Mouse (Mus musculus) regulatory T cell (primary cell): Measurements from ENCODE around the gene Uqcc1.

Source experiments
- in situ Hi-C: fragments of 300-600 bp; cut with MboI, MseI; formaldehyde crosslinking; loops from one replicate; pipeline ENCODE4 v1.15.1; 2025; ENCODE audit warnings: high pct_unique_total_duplicates

Uqcc1 gene

GRCm38 (mm10) chr2:155929531-155930442, at the start of gene Uqcc1:
TSS of gene Uqcc1 (minus strand) at chr2:155930310.
- in situ Hi-C loops, result no loop called here

- in situ Hi-C loops, result loop anchor here (5.0 kb wide), 1 partner anchor 708 kb away; no protein-coding TSS in a partner anchor
These were observed 49.4 kb upstream of the Uqcc1 start for GRCm38 (mm10) chr2:155979328-155979991.

DNA sequence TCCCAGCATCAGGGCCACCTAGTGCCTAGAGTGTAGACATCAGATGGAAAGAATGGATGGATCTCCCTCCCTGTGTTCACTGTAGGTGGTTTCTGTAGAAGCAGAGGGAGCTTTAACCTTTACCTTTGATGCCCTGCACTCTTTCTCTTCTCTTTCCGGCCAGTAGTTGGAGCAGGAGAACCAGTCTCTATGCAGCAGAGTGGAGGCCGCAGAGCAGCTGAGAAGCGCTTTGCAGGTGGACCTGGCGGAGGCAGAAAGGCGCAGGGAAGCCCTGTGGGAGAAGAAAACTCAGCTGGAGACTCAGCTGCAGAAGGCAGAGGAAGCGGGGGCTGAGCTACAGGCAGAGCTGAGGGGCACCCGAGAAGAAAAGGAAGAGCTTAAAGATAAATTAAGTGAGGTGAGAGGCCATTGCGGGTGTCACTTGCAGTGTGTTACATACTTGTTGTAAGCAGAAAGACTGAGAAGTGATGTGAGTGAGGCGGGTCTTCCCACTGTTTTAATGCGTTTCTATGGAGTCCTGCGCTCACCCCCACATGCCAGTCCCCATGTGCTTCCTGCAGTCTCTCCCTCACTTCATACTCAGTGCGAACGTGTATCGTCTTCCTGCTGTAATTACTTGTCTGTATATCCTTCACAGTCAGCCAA, 44.1 kb upstream of the Uqcc1 start:
- in situ Hi-C loops, result no loop called here

DNA sequence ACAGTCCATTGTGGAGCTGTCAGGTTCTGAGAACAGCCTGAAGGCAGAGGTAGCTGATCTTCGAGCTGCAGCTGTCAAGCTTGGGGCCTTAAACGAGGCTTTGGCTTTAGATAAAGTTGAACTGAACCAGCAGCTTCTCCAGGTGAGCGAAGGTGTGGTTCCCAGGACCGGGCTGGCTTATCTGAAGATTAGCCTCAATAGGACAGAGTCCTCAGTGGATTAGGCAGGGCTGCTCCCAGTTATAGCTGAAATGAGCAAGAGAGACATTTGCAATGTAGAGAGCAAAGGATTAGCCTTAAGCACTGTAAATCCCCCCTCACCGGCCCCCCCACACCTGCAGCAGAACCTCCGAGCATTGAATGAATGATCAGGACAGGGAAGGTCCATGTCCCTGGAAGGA, 43.2 kb upstream of the Uqcc1 start:
- in situ Hi-C loops, result no loop called here

- in situ Hi-C loops, result no loop called here
These were observed 32.9 kb upstream of the Uqcc1 start for GRCm38 (mm10) chr2:155962991-155963390.

GRCm38 (mm10) chr2:155961862-155962261, 31.8 kb upstream of the Uqcc1 start:
- in situ Hi-C loops, result no loop called here

GRCm38 (mm10) chr2:155959981-155960380, 29.9 kb upstream of the Uqcc1 start:
- in situ Hi-C loops, result no loop called here

GRCm38 (mm10) chr2:155956134-155957059, 26.3 kb upstream of the Uqcc1 start, which contains the start of gene Cep250:
TSS of gene Cep250 (plus strand) at chr2:155956458.
- in situ Hi-C loops, result no loop called here

- in situ Hi-C loops, result no loop called here
These were observed 21.9 kb upstream of the Uqcc1 start for GRCm38 (mm10) chr2:155952006-155952405.

DNA sequence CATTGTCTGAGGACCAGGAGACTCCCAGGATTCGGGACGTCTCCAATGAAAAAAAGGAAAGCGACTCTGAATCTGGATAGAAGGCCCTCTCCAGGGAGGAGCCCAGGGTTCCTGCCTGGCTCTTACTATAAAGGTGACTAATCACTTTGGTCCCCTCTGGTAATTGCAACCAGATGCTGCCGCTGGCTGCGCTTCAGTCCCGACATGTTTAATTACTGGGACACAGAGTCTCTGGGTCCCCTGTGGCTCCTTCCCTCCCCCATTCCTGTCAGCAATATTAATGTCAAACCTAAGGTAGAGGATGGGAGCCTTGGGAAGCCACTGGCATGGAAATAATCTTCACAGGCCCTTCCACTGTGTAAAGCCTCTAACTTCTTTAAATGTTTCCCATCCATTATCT, 19.3 kb upstream of the Uqcc1 start:
- in situ Hi-C loops, result no loop called here

DNA sequence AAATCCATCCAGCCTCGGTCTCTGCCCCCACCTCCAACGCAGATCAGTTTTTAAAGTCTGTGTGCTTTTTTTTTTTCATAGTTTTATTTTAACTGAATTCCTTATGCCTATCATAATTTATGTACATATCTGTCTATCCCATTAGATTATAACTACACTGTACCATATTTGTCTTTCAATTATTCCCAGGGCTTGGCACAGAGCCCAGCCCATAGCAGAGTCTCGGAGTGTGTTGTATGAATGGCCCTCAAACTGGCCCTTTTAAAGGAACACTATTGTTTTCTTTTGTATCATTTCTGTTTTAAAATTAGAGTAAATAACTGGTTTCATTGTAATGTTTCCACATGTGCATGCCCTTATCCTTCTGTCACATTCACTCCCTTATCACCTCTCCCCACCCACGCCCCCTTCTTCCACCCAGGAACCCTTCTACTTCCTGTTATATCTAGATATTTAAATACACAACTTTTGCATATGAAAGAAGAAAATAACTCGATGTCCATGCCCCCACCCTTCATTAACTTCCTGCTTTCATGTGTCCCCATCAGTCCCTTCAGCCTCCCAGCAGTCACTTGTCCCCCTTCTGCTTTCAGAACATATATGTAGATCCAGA, 17.4 kb upstream of the Uqcc1 start:
- in situ Hi-C loops, result no loop called here

DNA sequence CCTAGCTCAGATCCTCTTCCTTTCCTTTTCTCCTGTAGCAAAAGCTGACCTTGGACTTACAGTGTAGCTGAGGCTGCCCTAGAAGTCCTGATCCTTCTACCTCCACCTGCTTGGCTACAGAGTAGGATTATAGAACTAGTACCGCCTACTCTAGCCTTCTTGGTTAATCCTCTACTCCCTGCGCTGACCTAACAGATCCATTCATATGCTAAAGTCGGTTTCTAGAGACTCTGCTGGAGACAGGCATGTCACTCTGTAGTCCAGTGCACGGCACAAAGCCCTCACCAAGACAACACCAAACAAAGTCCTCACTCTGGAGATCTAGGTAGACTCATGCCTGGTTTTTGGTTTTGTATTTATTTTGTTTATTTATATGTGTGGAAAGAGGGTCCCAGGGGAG, 16.4 kb upstream of the Uqcc1 start:
- in situ Hi-C loops, result no loop called here

- in situ Hi-C loops, result no loop called here
These were observed 16.0 kb upstream of the Uqcc1 start for GRCm38 (mm10) chr2:155946069-155946468.

- in situ Hi-C loops, result no loop called here
These were observed 15.5 kb upstream of the Uqcc1 start for GRCm38 (mm10) chr2:155945580-155945979.

- in situ Hi-C loops, result no loop called here
These were observed 15.0 kb upstream of the Uqcc1 start, which contains the start of gene Gdf5 for GRCm38 (mm10) chr2:155945124-155945523. TSS of gene Gdf5 (minus strand) at chr2:155945367.

DNA sequence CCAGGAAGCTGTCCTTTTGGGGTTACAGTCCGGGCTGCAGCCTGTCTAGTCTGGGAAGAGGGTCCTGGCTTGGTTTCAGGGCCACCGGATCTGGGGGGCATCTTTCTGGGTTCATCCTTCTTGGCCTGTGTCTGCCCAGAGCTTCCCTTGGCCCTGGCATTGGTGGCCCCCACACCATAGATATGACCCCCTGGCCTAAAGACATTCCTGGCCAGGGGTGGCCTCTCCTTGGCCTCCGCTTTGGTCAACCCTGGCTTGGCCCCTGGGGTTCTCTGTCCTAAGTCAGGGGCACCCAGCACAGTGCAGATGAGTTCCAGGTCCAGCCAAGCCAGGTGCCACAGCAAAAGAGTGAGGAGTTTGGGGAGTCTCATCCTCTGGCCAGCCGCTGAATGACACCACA, 14.6 kb upstream of the Uqcc1 start:
- in situ Hi-C loops, result loop anchor here (5.0 kb wide), 1 partner anchor 112 kb away; the partner anchor contains the start of gene Fam83c

- in situ Hi-C loops, result loop anchor here (5.0 kb wide), 1 partner anchor 111 kb away; the partner anchor contains the start of gene Fam83c
These were observed 13.4 kb upstream of the Uqcc1 start for GRCm38 (mm10) chr2:155943463-155943862.

DNA sequence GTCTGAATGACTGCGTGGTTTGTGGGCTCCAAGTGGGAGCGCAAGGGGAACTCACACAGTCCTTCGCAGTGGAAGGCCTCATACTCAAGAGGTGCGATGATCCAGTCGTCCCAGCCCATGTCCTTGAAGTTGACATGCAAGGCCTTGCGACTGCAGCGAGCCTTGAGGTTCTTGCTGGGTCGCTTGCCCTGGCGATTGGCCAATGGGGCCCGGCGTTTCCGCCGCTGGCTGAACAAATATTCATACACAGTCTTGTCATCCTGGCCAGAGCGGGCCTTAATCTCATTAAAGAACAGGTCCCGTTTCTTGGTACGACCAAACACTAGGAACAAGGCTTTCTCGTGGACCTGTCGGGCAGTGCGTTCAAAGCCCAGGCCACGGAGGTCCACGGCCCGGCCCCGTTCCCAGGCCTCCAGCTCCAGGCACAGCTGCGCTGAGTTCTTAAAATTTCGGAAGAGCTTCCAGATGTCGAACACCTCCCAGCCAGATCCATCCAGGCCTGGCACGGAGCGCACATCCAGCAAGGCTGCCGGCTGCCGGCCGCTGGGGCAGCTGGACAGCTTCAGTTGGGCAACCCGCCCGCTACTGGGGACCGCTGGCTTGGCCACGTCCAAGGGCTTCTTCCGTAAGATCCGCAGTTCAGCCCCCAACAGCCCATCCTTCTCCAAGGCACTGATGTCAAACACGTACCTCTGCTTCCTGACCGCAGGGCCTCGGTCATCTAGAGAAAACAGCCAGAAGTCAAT, 11.8 kb upstream of the Uqcc1 start:
- in situ Hi-C loops, result loop anchor here (5.0 kb wide), 1 partner anchor 110 kb away; the partner anchor contains the start of gene Fam83c

GRCm38 (mm10) chr2:155940681-155941080, 10.6 kb upstream of the Uqcc1 start, which contains the start of gene Gm15557:
TSS of gene Gm15557 (plus strand) at chr2:155940728.
- in situ Hi-C loops, result loop anchor here (5.0 kb wide), 1 partner anchor 108 kb away; the partner anchor contains the start of gene Fam83c
